Mouse (Mus musculus): Measurements from ENCODE around the gene Dop1a. TPM values are rescaled to one million over a fixed set of nuclear protein-coding genes. Genes with fewer than 3 reads are reported as not detected.
A peak's percentile ranks its signal among the peaks of the same experiment; 100 is the strongest.

The Dop1a gene
- polyA plus RNA-seq, 1 experiment from 2014 or later = 14.1 TPM

DNA sequence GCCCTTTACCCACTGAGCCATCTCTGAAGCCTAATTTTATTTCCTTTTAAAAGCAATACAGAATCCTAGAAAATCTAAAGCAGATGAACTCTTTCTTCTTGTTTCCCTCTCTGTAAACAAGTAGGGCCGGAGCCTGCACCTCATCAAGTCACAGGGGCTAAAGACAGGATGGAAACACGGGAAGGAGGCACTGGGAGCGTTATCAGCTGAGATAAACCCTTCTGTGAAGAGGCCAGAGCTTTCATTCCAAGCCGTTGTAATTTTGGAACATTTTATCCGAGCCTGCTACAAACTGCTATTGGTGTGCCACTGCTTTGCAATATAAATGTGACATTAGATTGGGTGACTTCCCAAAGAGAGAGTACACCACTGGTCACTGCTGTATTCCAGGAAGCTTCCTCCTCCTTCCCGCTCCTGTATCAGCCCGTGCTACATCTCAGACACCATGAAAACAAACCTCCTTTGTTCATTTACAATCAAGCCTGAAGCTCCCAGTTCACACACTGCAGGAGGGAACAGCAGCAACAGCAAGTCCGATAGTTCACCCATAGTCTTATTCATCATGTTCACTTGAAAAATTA lies 132.9 kb downstream of the Dop1a start:
- 0 out of 2 replicates have a peak overlapping the region, but pooled peaks have one; percentile 16 for H3K9ac ChIP-seq (ENCODE audit: low read depth, low read length)
- peak; percentile 59 for ATAC-seq (replicated peaks; ENCODE audit: insufficient number of reproducible peaks, low FRiP score, low TSS enrichment)
- H3K27ac ChIP-seq (ENCODE audit: low read depth, low read length) = peak overlapping the region; percentile 71
- peaks cover 21% of the 10 kb centered on the region for H3K4me1 ChIP-seq (ENCODE audit: control insufficient read depth, insufficient read depth, low read length)
- peak overlapping the region; percentile 29 for H3K4me2 ChIP-seq
- no peaks in the 10 kb centered on the region for H3K36me3 ChIP-seq (ENCODE audit: control insufficient read depth, insufficient read depth, low read length)
- H3K27me3 ChIP-seq (ENCODE audit: control insufficient read depth, insufficient read depth, low read length) = no peaks in the 10 kb centered on the region
- H3K9me3 ChIP-seq (replicated peaks; ENCODE audit: control insufficient read depth, low read length) = no peaks in the 10 kb centered on the region
- WGBS (ENCODE audit: insufficient replicate concordance) = 8% methylated on average over 8 of the region's 8 CpGs
- no peak overlapping the region for H3K4me3 ChIP-seq (ENCODE audit: low read depth, low read length)

Other genes with a start within 250 kb of the Dop1a start
- 4.0 and 4.7 TPM in 2 replicates for gene Ube2cbp, start 2.2 kb upstream of the Dop1a start, polyA plus RNA-seq (2014; fragmentation: Nextera tagmentation; extraction: Ambion mirVana)
- gene Pgm3, start 104.7 kb downstream of the Dop1a start, polyA plus RNA-seq (2014; fragmentation: Nextera tagmentation; extraction: Ambion mirVana) = 26.6 and 27.4 TPM in 2 replicates
- gene Rwdd2a, start 104.8 kb downstream of the Dop1a start, polyA plus RNA-seq (2014; fragmentation: Nextera tagmentation; extraction: Ambion mirVana) = 4.8 TPM in 2 replicates
- gene Me1, start 228.8 kb downstream of the Dop1a start, polyA plus RNA-seq (2014; fragmentation: Nextera tagmentation; extraction: Ambion mirVana) = 34.3 and 41.4 TPM in 2 replicates

All from heart, embryonic 11.5 days (tissue).